Mouse (Mus musculus) gastrocnemius, adult 2 months (tissue): ENCODE data around the gene Itgb3. TPM values are rescaled to one million over a fixed set of nuclear protein-coding genes. Genes with fewer than 3 reads are reported as not detected.
A peak's percentile ranks its signal among the peaks of the same experiment; 100 is the strongest.

Experiments
- DNase-seq: peaks from one replicate; pipeline ENCODE4 v3.0.0; 2022
- H3K27ac ChIP-seq: fragments of 200-600 bp; 2 replicates; pipeline ENCODE4 v1.8.1; 2022; ENCODE audit warnings: mild to moderate bottlenecking
- H3K4me3 ChIP-seq: fragments of 200-600 bp; 2 replicates; pipeline ENCODE4 v1.8.1; 2022; ENCODE audit warnings: mild to moderate bottlenecking, moderate library complexity
- CTCF ChIP-seq: fragments of 200-600 bp; IDR thresholded peaks from 2 replicates; pipeline ENCODE4 v1.8.1; 2022; ENCODE audit warnings: antibody characterized with exemption, mild to moderate bottlenecking, moderate library complexity
- intact Hi-C: fragments of 180-260 bp; cut with DNase I; formaldehyde crosslinking; loops from one replicate; pipeline ENCODE4 v1.15.1; 2025
- total RNA-seq, 2 experiments: library from RNA; stranded (reverse); gene quantifications; 2 replicates each; pipeline ENCODE4 v1.2.3; 2021

Itgb3 gene
- total RNA-seq, 2 experiments from 2014 or later = 0.54 to 1.3 TPM

GRCm38 (mm10) chr11:104661531-104662205 is 53.9 kb downstream of the Itgb3 start:
- no peak for DNase-seq
- H3K27ac ChIP-seq = no peak overlapping the region
- intact Hi-C loops = loop anchor here (5.0 kb wide), 1 partner anchor 69 kb away; no protein-coding TSS in a partner anchor
- TF ChIP-seq CTCF = no peak
- no peak overlapping the region for H3K4me3 ChIP-seq

GRCm38 (mm10) chr11:104662573-104662972 is 54.8 kb downstream of the Itgb3 start:
- DNase-seq = no peak
- no peak for TF ChIP-seq CTCF
- H3K4me3 ChIP-seq = no peak overlapping the region
- H3K27ac ChIP-seq = no peak overlapping the region
- intact Hi-C loops = loop anchor here (5.0 kb wide), 1 partner anchor 70 kb away; no protein-coding TSS in a partner anchor

GRCm38 (mm10) chr11:104663241-104663877 is 55.6 kb downstream of the Itgb3 start:
- DNase-seq = no peak
- intact Hi-C loops = loop anchor here (5.0 kb wide), 1 partner anchor 71 kb away; no protein-coding TSS in a partner anchor
- Histone ChIP-seq H3K4me3 (no peak overlapping the region), H3K27ac (no peak overlapping the region)
- peak; percentile 5; the same call in 1 of the 2 replicates for TF ChIP-seq CTCF

DNA sequence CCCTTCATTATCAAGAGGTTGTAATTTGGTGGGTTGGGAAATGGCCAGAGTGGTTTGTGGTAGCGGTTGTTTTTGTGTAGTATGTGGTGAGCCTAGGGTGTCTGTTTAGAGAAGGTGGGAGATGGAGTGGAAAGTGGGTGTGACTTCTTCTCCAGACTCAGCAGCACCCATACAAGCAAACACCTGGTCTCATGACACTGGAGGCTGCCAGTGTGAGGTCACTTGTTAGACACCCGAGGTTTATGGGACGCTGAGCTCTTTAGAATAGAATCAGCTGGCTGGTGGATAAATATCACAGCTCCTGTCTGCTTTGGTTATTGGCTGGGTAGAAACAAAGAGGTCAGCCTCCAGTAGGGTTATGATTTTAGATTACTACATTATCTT is 56.1 kb downstream of the Itgb3 start:
- Histone ChIP-seq H3K27ac (no peak overlapping the region), H3K4me3 (no peak overlapping the region)
- DNase-seq = no peak
- intact Hi-C loops = loop anchor here (5.0 kb wide), 1 partner anchor 72 kb away; no protein-coding TSS in a partner anchor
- TF ChIP-seq CTCF = no peak

GRCm38 (mm10) chr11:104664441-104664840 is 56.6 kb downstream of the Itgb3 start:
- no peak for TF ChIP-seq CTCF
- Histone ChIP-seq H3K4me3 (no peak overlapping the region), H3K27ac (no peak overlapping the region)
- intact Hi-C loops = loop anchor here (5.0 kb wide), 1 partner anchor 72 kb away; no protein-coding TSS in a partner anchor
- DNase-seq = no peak

- no peak for TF ChIP-seq CTCF
- H3K4me3 ChIP-seq = no peak overlapping the region
- intact Hi-C loops = no loop called here
- no peak for DNase-seq
- no peak overlapping the region for H3K27ac ChIP-seq
Observed at GRCm38 (mm10) chr11:104667399-104667798, 59.6 kb downstream of the Itgb3 start.

- no peak for DNase-seq
- Histone ChIP-seq H3K4me3 (no peak overlapping the region), H3K27ac (no peak overlapping the region)
- intact Hi-C loops = no loop called here
- no peak for TF ChIP-seq CTCF
Observed at GRCm38 (mm10) chr11:104673412-104673811, 65.6 kb downstream of the Itgb3 start.

DNA sequence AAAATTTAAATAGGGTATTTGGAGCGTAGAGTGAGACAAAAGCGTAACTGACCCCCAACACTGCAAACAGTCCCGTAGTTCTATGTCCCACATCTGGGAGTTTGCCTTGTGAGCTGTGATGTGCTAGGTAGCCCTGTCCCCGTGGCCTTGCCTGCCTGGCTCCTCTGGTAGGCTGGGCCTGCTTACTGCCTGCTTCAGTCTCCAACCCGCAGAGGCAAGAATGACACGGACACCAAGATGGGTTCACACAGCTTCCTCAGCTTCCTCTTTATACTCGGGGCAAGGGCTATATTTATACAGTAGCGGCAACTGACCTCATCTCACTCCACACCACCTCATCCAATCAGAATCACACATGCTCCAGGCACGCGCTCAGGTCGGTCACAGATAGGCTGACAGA is 67.0 kb downstream of the Itgb3 start:
- DNase-seq = no peak
- intact Hi-C loops = no loop called here
- Histone ChIP-seq H3K4me3 (no peak overlapping the region), H3K27ac (no peak overlapping the region)
- TF ChIP-seq CTCF = no peak

GRCm38 (mm10) chr11:104685548-104685947 is 77.7 kb downstream of the Itgb3 start, which contains the start of gene Gm11639:
TSS of gene Gm11639 (plus strand) at chr11:104685707.
- DNase-seq = no peak

DNA sequence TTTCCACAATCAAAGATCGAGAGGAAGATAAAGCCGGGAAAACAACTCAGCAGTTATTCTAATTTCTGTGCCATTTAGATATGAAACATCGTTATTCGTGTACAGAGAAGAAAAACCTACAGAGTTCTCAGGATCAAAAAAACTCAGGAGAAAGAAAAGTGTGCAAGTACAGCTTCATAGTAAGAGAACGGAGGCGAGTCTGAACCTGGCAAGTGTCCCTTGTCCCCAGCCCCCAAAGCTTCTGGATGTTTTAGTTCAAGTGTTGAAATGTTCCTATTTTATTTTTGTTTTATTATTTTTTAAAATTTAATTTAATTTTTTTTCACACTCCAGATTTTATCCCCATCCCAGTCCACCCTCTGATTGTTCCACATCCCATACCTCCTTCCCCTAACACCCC is 85.4 kb downstream of the Itgb3 start:
- intact Hi-C loops = no loop called here
- Histone ChIP-seq H3K27ac (no peak overlapping the region), H3K4me3 (no peak overlapping the region)
- TF ChIP-seq CTCF = no peak
- DNase-seq = no peak

More at GRCm38 (mm10) chr11:104685548-104685947, 77.7 kb downstream of the Itgb3 start, which contains the start of gene Gm11639:
- Histone ChIP-seq H3K27ac (no peak within 1 kb of the TSS), H3K4me3 (no peak within 1 kb of the TSS)
- no peak for TF ChIP-seq CTCF
- intact Hi-C loops = no loop called here

DNA sequence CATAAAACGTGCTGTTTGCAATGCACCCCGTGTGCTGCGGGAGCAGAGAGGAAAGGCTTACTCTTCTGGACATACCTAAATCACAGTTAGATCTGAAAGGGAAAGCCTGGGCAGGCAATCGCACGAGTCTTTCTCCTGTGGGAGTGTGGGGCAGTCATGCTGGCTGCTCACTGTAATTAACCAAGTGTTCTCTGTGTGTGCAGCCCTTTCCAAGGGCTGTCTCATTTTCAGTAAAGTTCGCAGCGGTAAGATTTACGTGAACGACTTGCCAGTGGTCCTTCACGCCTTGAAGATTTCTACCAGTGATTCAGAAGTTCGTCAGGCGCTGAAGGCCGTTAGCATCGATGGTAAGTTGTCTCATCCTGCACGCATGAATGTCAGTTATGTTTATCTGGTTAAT is 96.3 kb downstream of the Itgb3 start:
- DNase-seq = no peak
- Histone ChIP-seq H3K4me3 (no peak overlapping the region), H3K27ac (no peak overlapping the region)
- intact Hi-C loops = no loop called here
- TF ChIP-seq CTCF = no peak

GRCm38 (mm10) chr11:104707084-104707483 is 99.3 kb downstream of the Itgb3 start:
- H3K4me3 ChIP-seq = no peak overlapping the region
- TF ChIP-seq CTCF = no peak
- no peak for DNase-seq
- no peak overlapping the region for H3K27ac ChIP-seq
- intact Hi-C loops = no loop called here

Other genes with a start within 250 kb of the Itgb3 start
- gene Kansl1, start 139.1 kb upstream of the Itgb3 start, total RNA-seq = 10 to 100 TPM; 19.8 to 20.2 TPM
- 10 to 100 TPM; 25.9 to 27.5 TPM for gene Cdc27, start 57.4 kb upstream of the Itgb3 start, total RNA-seq
- gene Myl4, start 57.3 kb upstream of the Itgb3 start, total RNA-seq = 1 to 10 TPM; 2.9 to 8.1 TPM
- gene Gm11639, start 77.7 kb downstream of the Itgb3 start, total RNA-seq = not detected